Mouse (Mus musculus) spleen, postnatal 10 days (tissue): ENCODE measurements around the gene Disc1.

Source experiments
- DNase-seq, 2 experiments: peaks; one replicate each; pipeline ENCODE4 v3.0.0; 2021 to 2022; ENCODE audit warnings: low spot score in 2 of 2

The Disc1 gene

GRCm38 (mm10) chr8:125258806-125259500 is 205.0 kb downstream of the Disc1 start:
- no peak for DNase-seq

GRCm38 (mm10) chr8:125268181-125268705 is 214.2 kb downstream of the Disc1 start:
- no peak for DNase-seq

- DNase-seq = no peak
These were observed 216.3 kb downstream of the Disc1 start for GRCm38 (mm10) chr8:125270292-125270691.

GRCm38 (mm10) chr8:125271357-125271756 is 217.4 kb downstream of the Disc1 start:
- no peak for DNase-seq

GRCm38 (mm10) chr8:125272089-125272866 is 218.3 kb downstream of the Disc1 start:
- DNase-seq = no peak

GRCm38 (mm10) chr8:125277071-125277682 is 223.2 kb downstream of the Disc1 start:
- no peak for DNase-seq

GRCm38 (mm10) chr8:125279156-125279555 is 225.2 kb downstream of the Disc1 start:
- no peak for DNase-seq

GRCm38 (mm10) chr8:125279892-125280291 is 225.9 kb downstream of the Disc1 start:
- DNase-seq = no peak

- DNase-seq = peak in 1 of 2 experiments; percentile 34
These were observed 228.5 kb downstream of the Disc1 start for GRCm38 (mm10) chr8:125282531-125282930.

GRCm38 (mm10) chr8:125283542-125283941 is 229.5 kb downstream of the Disc1 start:
- no peak for DNase-seq

GRCm38 (mm10) chr8:125284875-125285274 is 230.9 kb downstream of the Disc1 start:
- no peak for DNase-seq

GRCm38 (mm10) chr8:125285391-125285790 is 231.4 kb downstream of the Disc1 start:
- no peak for DNase-seq

- DNase-seq = peak in 1 of 2 experiments; percentile 62
These were observed 232.1 kb downstream of the Disc1 start for GRCm38 (mm10) chr8:125285966-125286681.

- no peak for DNase-seq
These were observed 233.3 kb downstream of the Disc1 start for GRCm38 (mm10) chr8:125287311-125287710.

- DNase-seq = no peak
These were observed 233.9 kb downstream of the Disc1 start for GRCm38 (mm10) chr8:125287841-125288341.

GRCm38 (mm10) chr8:125291506-125291905 is 237.5 kb downstream of the Disc1 start:
- no peak for DNase-seq

- DNase-seq = no peak
These were observed 238.1 kb downstream of the Disc1 start for GRCm38 (mm10) chr8:125291932-125292717.

GRCm38 (mm10) chr8:125292933-125293591 is 239.1 kb downstream of the Disc1 start:
- no peak for DNase-seq

- DNase-seq = no peak
These were observed 245.3 kb downstream of the Disc1 start for GRCm38 (mm10) chr8:125299248-125299647.

GRCm38 (mm10) chr8:125301931-125302361 is 248.0 kb downstream of the Disc1 start:
- DNase-seq = no peak
